Mouse (Mus musculus) embryo, embryonic 11 days (tissue): Measurements from ENCODE around the gene Vegfb.

Experiments
- DNase-seq: peaks from one replicate; pipeline ENCODE4 v3.0.0-alpha.2; 2015

Gene Vegfb

DNA sequence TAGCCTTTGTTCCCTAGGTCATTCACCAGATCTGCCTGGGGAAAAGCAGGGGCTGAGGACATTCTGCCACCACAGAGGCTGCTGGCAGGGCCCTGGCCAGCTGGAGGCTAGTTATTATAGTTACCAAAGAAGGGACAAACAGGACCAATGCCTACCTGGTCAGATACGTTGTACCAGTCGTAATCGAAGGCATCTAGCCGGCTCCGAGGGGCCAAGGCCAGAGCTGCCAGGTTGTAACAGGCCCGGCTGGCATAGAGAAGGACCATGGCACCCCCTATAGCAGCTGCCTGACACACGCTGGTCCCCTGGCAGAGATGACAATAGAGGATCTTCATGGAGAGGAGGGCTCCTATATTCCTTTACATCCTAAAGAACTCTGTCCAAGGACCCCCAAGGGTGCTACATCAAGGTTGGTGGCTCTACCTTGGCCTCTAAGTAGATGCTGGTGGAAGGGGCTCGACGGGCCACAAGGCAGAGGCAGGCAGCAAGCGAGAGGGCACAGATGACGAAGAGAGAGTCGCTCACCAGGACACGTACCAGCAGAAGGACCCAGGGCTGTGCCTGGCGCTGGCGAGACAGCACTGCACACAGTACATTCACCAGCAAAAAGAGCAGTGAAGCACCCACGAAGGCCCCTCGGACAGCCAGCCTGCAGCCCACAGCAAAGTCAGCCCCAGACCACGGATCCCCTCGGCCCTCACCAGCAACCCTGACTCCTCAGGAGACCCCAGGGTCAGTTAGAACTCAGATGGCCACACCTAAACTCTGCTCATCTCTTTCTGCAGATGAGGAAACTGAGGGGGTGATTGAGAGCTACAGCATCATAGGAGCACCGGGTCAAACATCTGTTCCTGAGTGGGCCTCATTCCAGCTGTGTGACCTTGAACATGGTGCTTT lies 48.1 kb downstream of the Vegfb start:
- no peak for DNase-seq

- no peak for DNase-seq
Observed at GRCm38 (mm10) chr19:6937541-6938465, 49.6 kb downstream of the Vegfb start.

- DNase-seq = no peak
Observed at GRCm38 (mm10) chr19:6936299-6936698, 51.2 kb downstream of the Vegfb start.

DNA sequence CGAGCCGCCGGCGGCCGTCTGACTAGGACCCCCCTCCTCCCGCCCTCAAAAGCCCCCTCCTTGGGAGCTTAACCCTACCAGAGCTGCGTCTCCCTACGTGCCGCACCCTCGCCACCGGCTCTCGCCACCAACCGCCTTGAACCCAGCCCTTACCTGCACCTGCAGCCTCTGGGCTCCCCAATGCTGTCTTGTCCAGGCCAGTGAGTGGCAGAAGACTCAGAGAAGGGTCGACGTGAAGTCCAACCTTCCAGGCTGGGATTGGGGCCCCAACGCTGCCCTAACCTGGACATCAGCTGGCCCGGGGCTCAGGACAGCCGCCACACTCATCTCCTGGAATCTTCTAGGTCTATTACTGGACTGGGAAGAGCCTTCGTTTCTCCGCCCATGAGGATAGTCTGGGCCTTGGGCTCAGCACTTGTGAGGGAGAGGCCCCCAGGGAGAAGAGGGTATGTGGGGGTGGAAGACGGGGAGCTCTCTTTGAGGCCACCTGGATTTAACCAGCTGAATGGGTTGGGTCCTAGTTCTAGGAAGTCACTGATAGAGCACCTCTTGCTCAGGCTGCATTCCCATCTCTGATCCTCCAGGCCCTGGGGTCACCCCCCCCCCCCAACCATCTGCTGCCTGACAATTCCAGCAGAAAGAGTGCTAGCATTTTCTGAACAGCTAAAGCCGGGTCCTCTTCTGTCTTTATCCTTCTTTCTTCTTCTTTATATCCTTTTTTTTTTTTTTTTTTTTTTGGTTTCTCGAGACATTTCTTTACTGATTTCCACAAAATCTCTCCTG lies 53.1 kb downstream of the Vegfb start, which contains the start of gene Kcnk4:
Kcnk4 (minus strand) TSS at position 321 of the 783 bp plus-strand sequence.
- no peak for DNase-seq

DNA sequence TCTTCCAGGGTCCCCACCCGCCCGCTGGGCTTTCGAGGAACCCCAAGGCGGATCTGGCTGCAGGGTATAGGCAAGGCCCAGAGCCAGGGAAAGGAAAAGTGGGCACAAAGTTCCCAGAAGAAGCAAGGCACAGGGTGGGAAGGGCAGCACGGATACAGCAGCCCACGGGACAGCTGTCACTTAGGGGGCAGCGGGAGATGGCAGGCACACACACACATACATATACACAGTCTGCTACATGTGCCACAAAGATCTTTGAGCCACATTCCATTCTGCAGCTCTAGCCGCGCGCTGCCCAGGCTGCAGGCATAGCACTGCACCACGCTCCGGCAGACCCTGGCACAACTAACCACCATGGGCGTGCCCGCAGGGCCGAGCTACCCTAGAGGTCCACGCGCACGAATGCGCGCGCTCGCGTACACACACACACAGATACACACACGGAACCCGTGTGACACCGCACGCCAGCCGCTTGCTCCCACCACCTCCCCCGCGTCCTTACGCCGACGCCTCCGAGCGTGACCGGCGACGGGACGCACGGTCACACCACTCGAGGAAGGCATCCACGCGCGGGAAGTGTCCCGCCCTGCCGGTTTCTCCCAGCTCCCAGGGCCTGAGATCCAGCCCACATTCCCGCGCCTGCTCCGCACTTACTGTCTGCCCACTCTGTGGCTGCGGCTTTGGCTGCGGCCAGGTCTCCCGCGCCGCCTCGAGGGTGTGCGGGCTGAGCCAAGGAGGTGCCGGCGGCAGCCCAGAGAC lies 53.8 kb downstream of the Vegfb start:
- no peak for DNase-seq

DNA sequence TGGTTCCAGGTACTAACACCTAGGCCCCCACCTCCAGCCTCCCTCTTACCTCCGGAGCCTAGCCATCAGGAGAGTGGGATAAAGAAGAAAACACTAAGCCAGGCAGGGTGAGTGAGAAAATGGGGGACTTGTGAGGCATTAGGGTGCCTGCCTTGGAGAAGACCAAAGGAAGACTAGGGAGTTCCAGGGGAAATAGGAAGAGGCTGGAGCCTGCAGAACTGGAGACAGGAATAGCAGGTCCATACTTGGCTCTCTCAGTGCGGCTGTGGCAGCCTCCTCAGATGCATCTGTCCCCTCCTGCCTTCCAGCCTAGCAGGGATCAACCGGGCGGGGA lies 54.4 kb downstream of the Vegfb start:
- no peak for DNase-seq
